Mouse (Mus musculus): ENCODE results near the gene Rfx7. TPM values are rescaled to one million over a fixed set of nuclear protein-coding genes. Genes with fewer than 3 reads are reported as not detected.

Gene Rfx7
- polyA plus RNA-seq, 1 experiment: 15.0 TPM

GRCm38 (mm10) chr9:72613884-72614283, 81.8 kb downstream of the Rfx7 start:
- Histone ChIP-seq H3K4me3 (replicated peaks; ENCODE audit: control insufficient read depth, low read depth, low read length) (no peak overlapping the region), H3K27ac (ENCODE audit: control insufficient read depth, insufficient read depth, low read depth, low read length, poor library complexity) (no peak overlapping the region), H3K4me1 (ENCODE audit: control insufficient read depth, insufficient read depth, low read length) (no peaks in the 10 kb centered on the region)
- TF ChIP-seq POLR2A (IDR thresholded peaks at IDR 0.05; ENCODE audit: borderline replicate concordance, control insufficient read depth, low read depth, low read length) (no peak), CTCF (IDR thresholded peaks at IDR 0.05; ENCODE audit: control insufficient read depth, insufficient read depth, low read length) (no peak)
- 87% methylated on average over 2 of the region's 2 CpGs for WGBS

GRCm38 (mm10) chr9:72614786-72615480, 82.9 kb downstream of the Rfx7 start:
- WGBS: 85% methylated on average over 6 of the region's 6 CpGs
- TF ChIP-seq CTCF (IDR thresholded peaks at IDR 0.05; ENCODE audit: control insufficient read depth, insufficient read depth, low read length) (no peak), POLR2A (IDR thresholded peaks at IDR 0.05; ENCODE audit: borderline replicate concordance, control insufficient read depth, low read depth, low read length) (no peak)
- H3K27ac ChIP-seq (ENCODE audit: control insufficient read depth, insufficient read depth, low read depth, low read length, poor library complexity): no peak overlapping the region
- no peak overlapping the region for H3K4me3 ChIP-seq (replicated peaks; ENCODE audit: control insufficient read depth, low read depth, low read length)
- H3K4me1 ChIP-seq (ENCODE audit: control insufficient read depth, insufficient read depth, low read length): no peaks in the 10 kb centered on the region

GRCm38 (mm10) chr9:72618037-72618436, 86.0 kb downstream of the Rfx7 start:
- H3K27ac ChIP-seq (ENCODE audit: control insufficient read depth, insufficient read depth, low read depth, low read length, poor library complexity): no peak overlapping the region
- H3K4me3 ChIP-seq (replicated peaks; ENCODE audit: control insufficient read depth, low read depth, low read length): no peak overlapping the region
- 84% methylated on average over 3 of the region's 3 CpGs for WGBS
- TF ChIP-seq CTCF (IDR thresholded peaks at IDR 0.05; ENCODE audit: control insufficient read depth, insufficient read depth, low read length): no peak
- TF ChIP-seq POLR2A (IDR thresholded peaks at IDR 0.05; ENCODE audit: borderline replicate concordance, control insufficient read depth, low read depth, low read length): no peak
- H3K4me1 ChIP-seq (ENCODE audit: control insufficient read depth, insufficient read depth, low read length): no peaks in the 10 kb centered on the region

- 45% methylated on average over 1 of the region's 1 CpGs for WGBS
- H3K4me3 ChIP-seq (replicated peaks; ENCODE audit: control insufficient read depth, low read depth, low read length): no peak overlapping the region
- no peak overlapping the region; the same call in 1 of the 2 replicates for H3K27ac ChIP-seq (ENCODE audit: control insufficient read depth, insufficient read depth, low read depth, low read length, poor library complexity)
- no peaks in the 10 kb centered on the region for H3K4me1 ChIP-seq (ENCODE audit: control insufficient read depth, insufficient read depth, low read length)
- TF ChIP-seq POLR2A (IDR thresholded peaks at IDR 0.05; ENCODE audit: borderline replicate concordance, control insufficient read depth, low read depth, low read length) (no peak), CTCF (IDR thresholded peaks at IDR 0.05; ENCODE audit: control insufficient read depth, insufficient read depth, low read length) (no peak)
Observed at GRCm38 (mm10) chr9:72623605-72624004, 91.6 kb downstream of the Rfx7 start.

- Histone ChIP-seq H3K4me1 (ENCODE audit: control insufficient read depth, insufficient read depth, low read length) (no peaks in the 10 kb centered on the region), H3K4me3 (replicated peaks; ENCODE audit: control insufficient read depth, low read depth, low read length) (no peak overlapping the region), H3K27ac (ENCODE audit: control insufficient read depth, insufficient read depth, low read depth, low read length, poor library complexity) (no peak overlapping the region)
- TF ChIP-seq POLR2A (IDR thresholded peaks at IDR 0.05; ENCODE audit: borderline replicate concordance, control insufficient read depth, low read depth, low read length) (no peak), CTCF (IDR thresholded peaks at IDR 0.05; ENCODE audit: control insufficient read depth, insufficient read depth, low read length) (no peak)
- WGBS: 80% methylated on average over 1 of the region's 1 CpGs
Observed at GRCm38 (mm10) chr9:72627598-72627997, 95.6 kb downstream of the Rfx7 start.

GRCm38 (mm10) chr9:72628591-72628990, 96.6 kb downstream of the Rfx7 start:
- TF ChIP-seq CTCF (IDR thresholded peaks at IDR 0.05; ENCODE audit: control insufficient read depth, insufficient read depth, low read length) (no peak), POLR2A (IDR thresholded peaks at IDR 0.05; ENCODE audit: borderline replicate concordance, control insufficient read depth, low read depth, low read length) (no peak)
- 2% methylated on average over 2 of the region's 2 CpGs for WGBS
- no peak overlapping the region for H3K27ac ChIP-seq (ENCODE audit: control insufficient read depth, insufficient read depth, low read depth, low read length, poor library complexity)

GRCm38 (mm10) chr9:72632198-72632597, 100.2 kb downstream of the Rfx7 start:
- Histone ChIP-seq H3K4me3 (replicated peaks; ENCODE audit: control insufficient read depth, low read depth, low read length) (no peak overlapping the region), H3K4me1 (ENCODE audit: control insufficient read depth, insufficient read depth, low read length) (no peaks in the 10 kb centered on the region), H3K27ac (ENCODE audit: control insufficient read depth, insufficient read depth, low read depth, low read length, poor library complexity) (no peak overlapping the region)
- TF ChIP-seq CTCF (IDR thresholded peaks at IDR 0.05; ENCODE audit: control insufficient read depth, insufficient read depth, low read length) (no peak), POLR2A (IDR thresholded peaks at IDR 0.05; ENCODE audit: borderline replicate concordance, control insufficient read depth, low read depth, low read length) (no peak)
- WGBS: 70% methylated on average over 1 of the region's 1 CpGs

More at GRCm38 (mm10) chr9:72628591-72628990, 96.6 kb downstream of the Rfx7 start:
- Histone ChIP-seq H3K4me1 (ENCODE audit: control insufficient read depth, insufficient read depth, low read length) (no peaks in the 10 kb centered on the region), H3K4me3 (replicated peaks; ENCODE audit: control insufficient read depth, low read depth, low read length) (no peak overlapping the region)

GRCm38 (mm10) chr9:72635134-72635533, 103.1 kb downstream of the Rfx7 start:
- H3K4me3 ChIP-seq (replicated peaks; ENCODE audit: control insufficient read depth, low read depth, low read length): no peak overlapping the region
- H3K4me1 ChIP-seq (ENCODE audit: control insufficient read depth, insufficient read depth, low read length): no peaks in the 10 kb centered on the region
- H3K27ac ChIP-seq (ENCODE audit: control insufficient read depth, insufficient read depth, low read depth, low read length, poor library complexity): no peak overlapping the region
- TF ChIP-seq CTCF (IDR thresholded peaks at IDR 0.05; ENCODE audit: control insufficient read depth, insufficient read depth, low read length): no peak

- 81% methylated on average over 7 of the region's 7 CpGs for WGBS
- no peak overlapping the region for H3K4me3 ChIP-seq (replicated peaks; ENCODE audit: control insufficient read depth, low read depth, low read length)
- TF ChIP-seq CTCF (IDR thresholded peaks at IDR 0.05; ENCODE audit: control insufficient read depth, insufficient read depth, low read length) (no peak), POLR2A (IDR thresholded peaks at IDR 0.05; ENCODE audit: borderline replicate concordance, control insufficient read depth, low read depth, low read length) (no peak)
- H3K4me1 ChIP-seq (ENCODE audit: control insufficient read depth, insufficient read depth, low read length): peaks cover 2% of the 10 kb centered on the region; the same call in 1 of the 2 replicates
- H3K27ac ChIP-seq (ENCODE audit: control insufficient read depth, insufficient read depth, low read depth, low read length, poor library complexity): no peak overlapping the region
Observed at GRCm38 (mm10) chr9:72636547-72636946, 104.5 kb downstream of the Rfx7 start.
